Mouse (Mus musculus): ENCODE data around the gene Zfp1.

Gene Zfp1

DNA sequence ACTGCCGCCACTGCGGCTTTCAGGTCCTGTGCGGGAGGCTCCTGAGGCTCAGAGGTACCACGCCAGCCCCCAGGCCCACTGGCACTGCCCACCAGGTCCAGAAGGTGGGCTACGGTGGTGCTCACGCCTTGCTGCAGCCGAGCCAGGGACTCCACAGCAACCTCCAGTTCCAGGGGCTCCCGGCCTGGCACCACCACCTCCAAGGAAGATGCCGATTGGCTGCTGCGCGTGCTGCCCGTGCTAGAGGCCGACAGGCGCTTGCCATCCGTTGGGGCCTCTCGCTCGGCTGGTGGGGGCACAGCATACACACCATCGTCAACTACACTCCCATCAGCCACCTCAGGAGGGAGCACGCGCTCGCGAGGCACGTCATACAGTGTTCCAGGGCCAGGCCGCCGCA lies 70.6 kb downstream of the Zfp1 start:
- no peak for DNase-seq (ENCODE audit: low spot score)

DNA sequence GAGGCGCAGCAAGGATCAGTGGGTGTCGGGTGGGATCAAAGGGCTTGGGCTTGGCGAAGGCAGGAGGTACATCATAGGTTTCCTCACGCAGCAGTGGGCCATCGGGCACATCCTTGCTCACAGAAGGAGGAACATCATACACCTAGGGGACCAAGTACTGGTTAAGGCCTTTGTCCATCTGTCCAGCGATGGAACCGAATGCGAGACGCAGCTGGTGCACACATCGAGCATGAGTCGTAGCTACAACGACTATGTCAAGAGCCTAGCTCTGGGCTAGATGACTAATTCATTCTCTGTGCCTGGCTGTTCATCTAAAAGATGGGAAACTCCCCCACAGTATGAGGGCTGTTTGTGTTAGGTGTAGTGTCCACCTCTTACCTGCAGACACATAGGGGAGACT lies 71.1 kb downstream of the Zfp1 start:
- no peak for DNase-seq (ENCODE audit: low spot score)

DNA sequence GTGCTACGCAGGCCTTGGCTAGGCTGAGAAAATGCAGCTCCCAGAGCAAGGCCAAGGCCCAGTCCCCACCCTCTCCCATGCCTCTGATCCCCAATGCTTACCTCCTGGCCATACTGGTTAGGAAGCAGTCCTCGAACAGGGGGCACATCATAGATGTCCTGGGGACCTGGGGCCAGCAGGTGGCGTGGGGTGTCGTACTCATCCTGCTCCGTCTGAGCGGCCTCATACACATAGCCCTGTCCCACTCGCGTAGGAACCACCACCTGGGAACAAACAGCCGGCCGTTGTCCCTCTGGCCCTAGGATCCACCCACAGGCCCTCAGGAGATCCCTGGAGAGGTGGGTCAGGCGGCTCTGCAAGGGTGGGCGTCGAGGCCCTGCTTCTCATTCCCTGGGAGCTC lies 72.3 kb downstream of the Zfp1 start:
- no peak for DNase-seq (ENCODE audit: low spot score)

DNA sequence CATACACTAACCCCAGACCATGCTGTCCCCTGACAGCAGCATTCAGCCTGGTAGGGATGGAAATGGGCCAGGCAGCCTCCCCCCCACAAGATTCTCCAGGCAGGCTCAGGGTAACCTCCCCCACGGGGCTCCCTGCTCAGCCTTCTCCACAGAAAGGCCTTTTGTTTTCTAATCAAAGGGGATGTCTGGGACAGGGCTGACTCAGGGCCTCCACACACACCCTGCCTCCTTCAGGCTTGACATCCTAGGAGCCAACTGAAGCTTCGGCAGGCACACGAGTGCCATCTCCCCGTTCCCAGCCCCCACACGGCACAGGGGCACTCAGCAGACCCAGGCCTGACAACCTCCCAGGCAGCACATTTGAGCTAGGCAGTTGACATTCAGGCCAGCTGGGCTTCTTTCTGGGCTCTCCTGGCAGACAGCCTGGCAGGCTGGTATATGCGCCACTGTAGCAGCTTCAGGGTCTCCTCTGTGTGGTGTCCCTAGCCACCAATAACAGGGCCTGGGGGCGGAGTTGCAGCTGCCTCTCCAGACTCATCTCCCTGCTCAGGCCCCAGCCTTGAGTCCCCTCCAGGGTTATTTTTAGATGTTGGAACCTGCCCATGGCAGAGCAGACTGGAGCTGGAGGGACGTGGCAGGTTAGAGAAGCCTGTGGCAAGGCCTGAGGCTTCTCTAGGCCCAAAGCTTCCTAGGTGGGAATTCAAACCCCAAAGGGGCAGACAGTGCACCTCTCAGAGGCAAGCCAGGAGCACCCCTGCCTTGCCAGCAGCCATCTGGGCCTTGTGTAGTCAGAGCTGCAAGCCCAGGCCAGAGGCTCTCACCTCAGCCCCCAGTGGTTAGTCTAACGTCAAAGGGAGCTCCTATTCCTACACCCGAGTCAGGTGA lies 73.6 kb downstream of the Zfp1 start:
- peak; percentile 85 for DNase-seq (ENCODE audit: low spot score)

DNA sequence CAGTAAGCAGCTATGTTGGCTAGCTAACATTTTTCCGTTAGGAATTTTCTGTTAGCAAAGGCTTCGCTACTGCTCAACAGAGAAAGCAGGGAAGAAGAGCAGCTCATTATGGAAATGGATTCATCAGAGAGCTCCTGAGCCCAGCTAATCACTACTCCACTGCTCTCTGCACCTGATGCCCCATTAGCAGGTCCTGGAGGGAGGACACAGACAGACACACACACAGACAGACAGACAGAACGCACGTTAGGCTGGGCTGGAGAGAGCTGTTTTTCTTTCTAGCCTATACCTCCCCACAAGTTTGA lies 74.2 kb downstream of the Zfp1 start:
- no peak for DNase-seq (ENCODE audit: low spot score)

GRCm38 (mm10) chr8:111717866-111718265 lies 74.7 kb downstream of the Zfp1 start:
- no peak for DNase-seq (ENCODE audit: low spot score)

DNA sequence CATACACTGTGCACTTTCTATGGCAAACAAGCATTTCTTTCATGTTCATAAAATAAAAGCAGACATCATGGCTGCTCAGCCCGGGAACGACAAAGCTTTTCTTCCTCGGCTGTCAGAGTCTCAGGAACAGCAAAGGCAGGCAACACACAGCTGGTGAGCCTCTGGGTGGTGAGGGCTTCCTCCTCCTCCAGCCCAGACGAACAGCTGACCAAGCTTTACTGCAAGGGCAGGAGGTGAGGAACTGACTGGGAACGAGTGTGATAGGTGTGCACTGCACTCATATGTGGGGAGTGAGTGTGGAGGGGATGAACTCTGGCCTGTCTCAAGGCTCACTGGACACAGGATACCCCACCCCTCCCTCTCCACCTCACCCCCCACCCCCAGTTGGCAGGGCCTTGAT lies 75.7 kb downstream of the Zfp1 start:
- DNase-seq (ENCODE audit: low spot score) = no peak

GRCm38 (mm10) chr8:111720115-111720544 lies 76.9 kb downstream of the Zfp1 start:
- DNase-seq (ENCODE audit: low spot score) = no peak
